Mouse (Mus musculus) cerebellum, adult 2 months (tissue): ENCODE data around the gene Csdc2.

ENCODE experiments used
- CTCF ChIP-seq: fragments of 200-500 bp; IDR thresholded peaks from 2 replicates; pipeline ENCODE4 v1.5.1; 2011; ENCODE audit warnings: low read depth, mild to moderate bottlenecking, control low read depth, low read length, moderate library complexity, borderline replicate concordance; ENCODE audit not compliant: insufficient read depth
- POLR2A ChIP-seq: fragments of 200-500 bp; IDR thresholded peaks from 2 replicates; pipeline ENCODE4 v1.6.1; 2011; ENCODE audit warnings: low read length, control low read depth, borderline replicate concordance; ENCODE audit not compliant: insufficient read depth

- TF ChIP-seq POLR2A: no peak
- TF ChIP-seq CTCF: no peak
Observed at GRCm38 (mm10) chr15:81952310-81952709, 15.8 kb downstream of the Csdc2 start.
